Mouse (Mus musculus): ENCODE measurements around the gene Fto. TPM values are rescaled to one million over a fixed set of nuclear protein-coding genes. Genes with fewer than 3 reads are reported as not detected.

Fto gene
- polyA plus RNA-seq, 1 experiment from 2014 or later = 114 TPM

DNA sequence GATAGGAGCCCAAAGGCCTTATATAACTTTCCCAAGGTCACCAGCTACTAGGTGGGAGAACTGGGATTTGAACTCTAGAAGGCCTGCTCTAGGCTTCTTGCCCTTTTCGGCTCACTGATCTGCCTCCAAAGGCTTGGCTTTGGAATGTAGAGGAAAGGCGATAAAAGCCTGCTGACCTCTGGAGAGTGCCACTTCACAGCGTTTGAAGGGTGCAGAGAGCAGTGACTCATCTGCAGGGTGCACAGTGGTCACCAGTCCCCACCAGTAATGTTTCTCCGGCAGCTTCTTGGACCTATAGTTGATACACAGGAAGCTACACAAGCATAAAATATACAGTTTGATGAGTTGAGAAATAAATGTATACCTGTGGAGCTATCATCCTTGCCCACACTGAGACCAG lies 173.1 kb downstream of the Fto start:
- 86% methylated on average over 4 of the region's 4 CpGs for WGBS

DNA sequence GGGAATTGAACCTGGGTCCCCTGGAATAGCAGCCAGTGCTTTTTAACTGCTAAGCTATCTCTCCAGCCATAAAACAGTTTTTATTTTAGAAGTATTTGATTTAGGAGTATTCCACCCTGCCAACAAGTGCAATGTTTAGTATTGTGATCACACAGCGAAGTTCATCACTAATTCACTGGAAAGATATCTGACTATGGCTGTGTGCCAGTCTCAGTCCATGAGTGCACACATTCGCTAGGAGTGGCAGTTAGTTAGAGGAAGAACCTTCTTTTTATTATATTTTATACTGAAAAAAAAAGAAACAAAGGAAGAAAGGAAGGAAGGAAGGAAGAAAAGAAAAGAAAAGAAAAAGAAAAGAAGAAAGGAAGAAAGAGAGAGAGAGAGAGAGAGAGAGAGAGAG lies 174.1 kb downstream of the Fto start:
- Histone ChIP-seq H3K27ac (replicated peaks) (no peak overlapping the region), H3K9ac (replicated peaks) (no peak overlapping the region), H3K9me3 (no peaks in the 10 kb centered on the region), H3K4me3 (no peak overlapping the region), H3K4me1 (peaks cover 2% of the 10 kb centered on the region), H3K4me2 (replicated peaks) (no peak overlapping the region), H3K36me3 (no peaks in the 10 kb centered on the region), H3K27me3 (no peaks in the 10 kb centered on the region)
- ATAC-seq (replicated peaks) = no peak
- WGBS = 70% methylated on average over 2 of the region's 2 CpGs

More for the DNA sequence above, 173.1 kb downstream of the Fto start:
- no peaks in the 10 kb centered on the region for H3K9me3 ChIP-seq
- H3K4me1 ChIP-seq = peaks cover 2% of the 10 kb centered on the region; the same call in 1 of the 2 replicates
- H3K27ac ChIP-seq (replicated peaks) = no peak overlapping the region
- no peaks in the 10 kb centered on the region for H3K36me3 ChIP-seq
- H3K9ac ChIP-seq (replicated peaks) = no peak overlapping the region
- no peaks in the 10 kb centered on the region for H3K27me3 ChIP-seq
- no peak for ATAC-seq (replicated peaks)
- no peak overlapping the region for H3K4me3 ChIP-seq
- no peak overlapping the region for H3K4me2 ChIP-seq (replicated peaks)

DNA sequence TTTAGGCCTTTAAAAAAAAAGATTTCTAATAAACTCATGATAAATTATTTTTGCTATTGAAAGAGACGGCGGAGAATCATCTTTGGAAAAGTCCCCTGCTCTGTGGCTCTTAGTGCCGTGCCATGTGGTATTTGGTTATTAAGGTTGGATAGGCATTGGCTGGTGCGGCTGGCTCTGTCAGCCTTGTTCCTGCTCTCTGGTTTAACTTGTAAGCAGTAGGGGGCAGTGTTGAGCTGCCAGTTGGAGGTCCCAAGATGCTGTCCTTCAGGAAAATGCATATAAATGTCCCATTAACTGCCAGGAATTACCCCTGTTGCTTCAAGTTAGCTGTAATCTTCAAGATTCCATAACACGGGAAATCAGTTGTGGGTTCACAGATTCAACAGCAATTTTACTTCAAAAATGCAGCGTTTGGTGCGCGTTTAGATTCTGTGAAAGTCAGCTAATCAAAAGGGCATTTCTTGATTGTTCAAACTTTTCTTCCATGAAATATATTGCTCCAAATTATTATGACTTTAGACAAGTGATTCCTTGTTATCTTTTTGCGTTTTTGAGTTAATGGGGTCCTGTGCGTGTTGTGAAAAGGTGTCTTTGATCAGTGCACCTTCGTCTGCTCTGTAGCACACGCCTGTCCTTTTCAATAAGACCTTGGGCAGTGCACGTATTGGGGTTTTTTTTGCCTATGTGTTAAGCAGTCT lies 174.9 kb downstream of the Fto start:
- H3K27me3 ChIP-seq = no peaks in the 10 kb centered on the region

DNA sequence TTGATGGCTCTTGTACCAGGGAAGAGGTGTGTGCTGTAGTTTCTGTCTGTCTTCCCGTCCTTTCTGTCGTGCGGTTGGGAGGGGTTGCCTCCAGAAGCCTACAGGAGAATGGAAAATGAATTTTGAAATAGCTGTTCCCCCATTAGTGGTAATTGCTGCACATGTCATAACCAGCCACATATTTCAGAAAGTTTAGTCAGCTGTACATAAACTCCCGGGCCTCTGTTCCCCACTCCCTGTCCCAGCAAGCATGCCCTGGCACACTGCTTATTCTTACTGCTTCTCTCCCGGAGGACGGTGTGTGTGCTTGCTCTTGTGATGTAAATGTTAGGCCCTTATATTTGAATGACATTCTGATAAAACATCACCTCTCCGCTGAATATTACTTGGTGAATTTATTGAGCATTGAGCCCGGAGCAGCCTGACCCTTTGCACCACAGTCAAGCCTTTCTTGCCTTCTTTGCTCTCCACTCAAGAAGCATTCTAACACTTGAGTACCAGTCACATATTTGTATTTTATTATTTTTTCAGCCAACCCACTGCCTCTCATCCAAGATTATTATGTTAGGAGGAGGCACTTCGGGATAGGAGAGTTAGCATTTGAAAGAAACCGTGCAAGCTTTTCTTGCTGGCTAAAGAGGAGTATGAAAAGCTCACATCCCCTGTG lies 175.6 kb downstream of the Fto start:
- Histone ChIP-seq H3K36me3 (no peaks in the 10 kb centered on the region), H3K9ac (replicated peaks) (no peak overlapping the region), H3K27me3 (no peaks in the 10 kb centered on the region), H3K4me1 (peaks cover 2% of the 10 kb centered on the region), H3K27ac (replicated peaks) (no peak overlapping the region), H3K4me2 (replicated peaks) (no peak overlapping the region), H3K9me3 (no peaks in the 10 kb centered on the region), H3K4me3 (no peak overlapping the region)
- WGBS = 64% methylated on average over 10 of the region's 10 CpGs
- ATAC-seq (replicated peaks) = no peak

More for the DNA sequence above, 174.9 kb downstream of the Fto start:
- no peak for ATAC-seq (replicated peaks)
- Histone ChIP-seq H3K9ac (replicated peaks) (no peak overlapping the region), H3K4me2 (replicated peaks) (no peak overlapping the region), H3K36me3 (no peaks in the 10 kb centered on the region), H3K4me3 (no peak overlapping the region), H3K27ac (replicated peaks) (no peak overlapping the region), H3K9me3 (no peaks in the 10 kb centered on the region), H3K4me1 (peaks cover 2% of the 10 kb centered on the region)
- WGBS = 58% methylated on average over 13 of the region's 13 CpGs

DNA sequence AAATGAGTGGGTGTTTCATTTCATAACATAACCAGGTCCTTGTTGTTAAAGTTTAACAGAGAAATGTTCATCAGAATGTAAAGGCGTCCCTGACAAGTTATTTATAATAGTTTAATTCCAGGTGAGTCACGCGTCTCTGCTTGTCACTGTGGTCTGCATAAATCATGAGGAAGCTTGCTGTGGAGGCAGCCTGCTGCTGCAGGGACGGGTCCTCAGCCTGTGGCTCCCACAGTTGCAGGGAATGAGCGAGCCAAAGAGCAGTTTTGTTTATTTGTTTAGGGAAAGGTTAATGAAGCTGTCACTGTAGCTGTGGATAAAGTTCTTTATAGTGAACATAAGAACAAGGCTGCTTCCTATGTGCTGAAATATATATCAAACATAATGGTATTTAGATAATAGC lies 176.7 kb downstream of the Fto start:
- no peak overlapping the region for H3K27ac ChIP-seq (replicated peaks)
- no peak overlapping the region for H3K9ac ChIP-seq (replicated peaks)
- H3K36me3 ChIP-seq = no peaks in the 10 kb centered on the region
- WGBS = 75% methylated on average over 5 of the region's 5 CpGs
- no peaks in the 10 kb centered on the region for H3K27me3 ChIP-seq
- no peak overlapping the region for H3K4me2 ChIP-seq (replicated peaks)
- H3K9me3 ChIP-seq = no peaks in the 10 kb centered on the region
- H3K4me1 ChIP-seq = peaks cover 2% of the 10 kb centered on the region
- no peak for ATAC-seq (replicated peaks)
- H3K4me3 ChIP-seq = no peak overlapping the region

DNA sequence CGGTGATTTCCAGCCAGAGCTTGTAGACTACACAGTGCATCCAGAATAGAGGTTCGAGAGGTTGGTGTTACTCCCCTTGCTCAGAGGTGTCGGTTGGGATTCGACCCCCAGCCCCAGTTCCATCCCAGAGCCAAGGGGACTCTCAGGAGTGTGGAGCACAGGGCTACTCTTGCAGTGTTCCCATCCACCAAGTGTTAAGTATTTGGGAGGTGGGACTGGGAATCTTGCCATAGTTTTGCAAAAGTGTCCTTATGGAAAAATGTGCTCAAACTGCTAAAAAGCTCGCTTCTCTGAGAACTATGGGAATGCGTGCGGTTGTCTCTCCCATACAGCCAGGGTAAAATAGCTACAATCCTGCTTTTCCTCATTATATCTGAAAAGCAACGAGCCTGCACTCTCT lies 180.0 kb downstream of the Fto start:
- 73% methylated on average over 8 of the region's 8 CpGs for WGBS
- H3K27ac ChIP-seq (replicated peaks) = no peak overlapping the region
- no peaks in the 10 kb centered on the region for H3K27me3 ChIP-seq
- H3K4me3 ChIP-seq = no peak overlapping the region
- ATAC-seq (replicated peaks) = no peak
- no peaks in the 10 kb centered on the region; the same call in 1 of the 2 replicates for H3K4me1 ChIP-seq
- no peak overlapping the region for H3K9ac ChIP-seq (replicated peaks)
- no peak overlapping the region for H3K4me2 ChIP-seq (replicated peaks)
- H3K36me3 ChIP-seq = no peaks in the 10 kb centered on the region
- H3K9me3 ChIP-seq = no peaks in the 10 kb centered on the region

DNA sequence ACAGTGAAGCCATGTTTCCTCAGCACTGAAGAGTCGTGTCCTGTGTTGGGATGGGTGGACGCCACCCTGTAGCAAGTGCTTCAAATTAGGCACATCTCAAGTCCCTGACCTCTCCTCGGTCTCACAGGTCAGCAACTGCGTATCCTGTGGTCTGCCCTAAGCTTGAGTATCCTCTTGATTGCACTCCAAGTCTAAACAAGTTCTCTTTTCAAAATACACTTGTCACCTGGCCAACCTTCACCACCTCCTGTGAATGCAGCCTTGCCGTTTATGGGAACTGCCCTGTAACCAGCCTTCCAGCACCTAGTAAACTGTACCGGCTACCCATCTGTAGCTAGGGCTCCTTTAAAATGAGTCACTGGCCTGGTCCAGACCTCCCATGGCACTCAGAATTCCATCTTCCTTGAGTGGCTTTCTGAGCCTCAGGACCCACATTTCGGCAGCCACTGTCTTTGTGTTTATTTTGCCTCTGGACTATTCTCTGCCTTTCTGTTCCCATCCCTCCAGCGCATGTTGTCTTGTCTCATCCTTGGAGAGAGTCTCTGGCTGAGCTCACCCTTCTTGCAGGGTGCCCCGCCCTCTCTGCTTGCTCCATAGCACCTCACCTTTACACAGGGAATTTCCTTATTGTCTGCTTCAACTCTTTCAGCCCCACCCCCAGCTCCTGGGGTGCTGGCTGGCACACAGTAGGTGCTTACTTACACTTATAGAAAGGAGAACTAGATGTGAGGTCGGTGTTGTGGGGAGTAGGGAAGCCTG lies 181.4 kb downstream of the Fto start:
- Histone ChIP-seq H3K27ac (replicated peaks) (no peak overlapping the region), H3K36me3 (no peaks in the 10 kb centered on the region), H3K27me3 (no peaks in the 10 kb centered on the region), H3K9ac (replicated peaks) (no peak overlapping the region), H3K4me2 (replicated peaks) (no peak overlapping the region), H3K9me3 (no peaks in the 10 kb centered on the region), H3K4me1 (no peaks in the 10 kb centered on the region; the same call in 1 of the 2 replicates), H3K4me3 (no peak overlapping the region)
- no peak for ATAC-seq (replicated peaks)
- whole genome bisulfite sequencing = 58% methylated on average over 10 of the region's 10 CpGs

DNA sequence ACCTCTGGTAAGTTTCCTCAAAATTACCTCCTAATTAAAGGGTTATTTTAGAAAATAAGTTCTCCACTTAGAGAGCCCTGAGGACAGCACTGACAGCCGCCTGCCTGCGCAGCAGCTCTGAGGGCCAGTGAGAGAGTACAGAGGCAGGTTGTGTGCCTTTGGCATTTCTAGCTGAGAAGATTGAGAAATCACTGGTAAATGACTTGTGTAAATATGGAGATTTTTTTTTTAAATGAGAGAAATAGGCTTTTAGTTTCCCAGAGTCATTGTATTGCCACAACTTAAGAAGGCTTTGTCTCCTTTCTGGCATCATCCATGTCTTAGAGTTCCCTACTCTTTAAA lies 181.9 kb downstream of the Fto start:
- H3K4me2 ChIP-seq (replicated peaks) = no peak overlapping the region
- H3K27ac ChIP-seq (replicated peaks) = no peak overlapping the region
- 61% methylated on average over 2 of the region's 2 CpGs for WGBS
- no peak for ATAC-seq (replicated peaks)
- no peak overlapping the region for H3K4me3 ChIP-seq
- no peaks in the 10 kb centered on the region for H3K9me3 ChIP-seq
- no peaks in the 10 kb centered on the region for H3K27me3 ChIP-seq
- H3K9ac ChIP-seq (replicated peaks) = no peak overlapping the region
- H3K36me3 ChIP-seq = no peaks in the 10 kb centered on the region
- no peaks in the 10 kb centered on the region; the same call in 1 of the 2 replicates for H3K4me1 ChIP-seq

DNA sequence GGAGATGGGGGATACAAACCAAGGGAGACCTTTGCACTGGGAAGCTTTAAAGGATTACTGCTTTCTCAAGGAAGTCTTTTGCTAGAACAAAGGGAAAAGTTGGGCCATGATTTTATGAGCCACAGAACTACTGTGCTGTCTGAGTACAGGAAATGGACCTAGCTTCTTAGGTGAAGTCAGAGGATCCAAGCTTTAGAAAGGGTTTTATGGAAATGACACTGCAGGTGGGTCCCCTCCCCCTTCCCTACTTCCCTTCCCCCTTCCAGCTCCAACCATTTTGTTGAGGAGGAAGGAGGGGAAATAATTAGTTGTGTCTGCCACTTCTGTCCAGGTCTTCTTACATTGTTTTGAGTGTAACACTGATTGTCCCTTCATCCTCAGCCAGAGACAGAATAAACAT lies 182.7 kb downstream of the Fto start:
- no peak overlapping the region for H3K9ac ChIP-seq (replicated peaks)
- ATAC-seq (replicated peaks) = no peak
- H3K27ac ChIP-seq (replicated peaks) = no peak overlapping the region
- H3K9me3 ChIP-seq = no peaks in the 10 kb centered on the region
- H3K4me3 ChIP-seq = no peak overlapping the region
- no peaks in the 10 kb centered on the region; the same call in 1 of the 2 replicates for H3K4me1 ChIP-seq
- H3K27me3 ChIP-seq = no peaks in the 10 kb centered on the region
- H3K4me2 ChIP-seq (replicated peaks) = no peak overlapping the region
- H3K36me3 ChIP-seq = no peaks in the 10 kb centered on the region

DNA sequence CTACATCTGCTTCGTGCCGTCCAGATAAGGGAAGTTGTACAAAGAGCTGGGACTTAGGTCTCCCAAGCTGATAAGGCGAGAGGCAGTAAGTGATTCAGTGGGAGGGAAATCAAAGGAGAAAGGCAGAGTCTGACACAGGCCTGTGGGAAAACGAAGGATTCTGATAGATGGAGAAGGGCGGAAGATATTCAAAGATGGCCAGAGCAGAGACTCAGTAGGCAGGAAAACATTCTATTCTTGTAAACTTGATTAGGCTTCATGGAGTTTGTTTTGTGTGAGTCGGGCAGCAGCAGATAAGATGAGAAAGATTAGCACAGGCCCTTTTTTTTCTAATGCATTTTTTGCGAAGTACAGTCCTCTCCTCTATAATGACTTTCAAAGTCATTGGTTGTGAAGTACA lies 183.6 kb downstream of the Fto start:
- ATAC-seq (replicated peaks) = no peak
- Histone ChIP-seq H3K9me3 (no peaks in the 10 kb centered on the region), H3K9ac (replicated peaks) (no peak overlapping the region), H3K36me3 (no peaks in the 10 kb centered on the region), H3K4me3 (no peak overlapping the region), H3K27me3 (no peaks in the 10 kb centered on the region), H3K27ac (replicated peaks) (no peak overlapping the region), H3K4me2 (replicated peaks) (no peak overlapping the region), H3K4me1 (no peaks in the 10 kb centered on the region)
- WGBS = 55% methylated on average over 7 of the region's 7 CpGs

DNA sequence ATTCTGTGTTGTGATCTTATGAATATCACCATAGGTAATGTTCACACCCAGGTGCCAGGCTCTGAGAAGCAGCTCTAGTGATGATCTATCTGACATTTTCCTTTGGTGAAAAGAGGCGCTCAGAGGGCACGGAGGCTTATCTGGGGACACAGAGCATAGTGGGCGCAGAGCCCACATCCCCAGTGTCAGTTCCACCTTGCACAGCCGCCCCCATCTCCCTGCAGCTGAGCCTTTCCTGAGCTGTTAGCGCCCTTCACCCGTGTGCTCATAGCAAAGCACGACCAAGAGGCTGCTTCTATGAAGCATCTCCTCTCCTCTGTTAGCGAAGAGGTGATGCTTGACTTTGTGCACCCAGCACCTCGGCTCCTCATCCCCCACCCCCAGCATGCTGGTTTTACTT lies 185.3 kb downstream of the Fto start:
- no peak overlapping the region for H3K4me3 ChIP-seq
- peaks cover 15% of the 10 kb centered on the region for H3K4me1 ChIP-seq
- no peaks in the 10 kb centered on the region for H3K27me3 ChIP-seq
- H3K36me3 ChIP-seq = no peaks in the 10 kb centered on the region
- H3K9me3 ChIP-seq = no peaks in the 10 kb centered on the region
- no peak overlapping the region for H3K9ac ChIP-seq (replicated peaks)
- no peak for ATAC-seq (replicated peaks)
- no peak overlapping the region for H3K4me2 ChIP-seq (replicated peaks)
- no peak overlapping the region for H3K27ac ChIP-seq (replicated peaks)
- WGBS = 89% methylated on average over 9 of the region's 9 CpGs

DNA sequence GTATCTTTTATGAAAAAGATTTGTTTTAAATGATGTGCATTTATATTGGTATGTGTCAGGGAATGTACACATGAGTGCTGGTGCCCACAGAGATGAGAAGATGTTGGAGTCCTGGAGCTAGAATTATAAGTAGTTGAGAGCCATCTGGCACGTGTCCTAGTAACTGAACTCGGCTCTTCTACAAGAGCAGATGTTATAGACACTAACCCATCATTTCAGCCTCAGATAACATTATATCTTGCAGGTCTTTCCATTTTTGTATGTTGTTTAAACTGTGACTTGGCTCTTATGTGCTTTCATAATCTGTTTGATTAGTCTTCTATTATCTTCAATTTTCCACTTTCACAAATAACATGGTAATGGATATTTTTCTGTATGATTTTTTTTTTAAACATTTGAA lies 186.0 kb downstream of the Fto start:
- no peak overlapping the region for H3K27ac ChIP-seq (replicated peaks)
- no peak overlapping the region for H3K9ac ChIP-seq (replicated peaks)
- H3K36me3 ChIP-seq = no peaks in the 10 kb centered on the region
- no peaks in the 10 kb centered on the region for H3K9me3 ChIP-seq
- ATAC-seq (replicated peaks) = no peak
- no peaks in the 10 kb centered on the region for H3K27me3 ChIP-seq
- no peak overlapping the region for H3K4me3 ChIP-seq
- WGBS = 70% methylated on average over 2 of the region's 2 CpGs
- H3K4me1 ChIP-seq = peaks cover 22% of the 10 kb centered on the region
- no peak overlapping the region for H3K4me2 ChIP-seq (replicated peaks)

Measured in forebrain, embryonic 15.5 days (tissue).